Mouse (Mus musculus) naive thymus-derived CD4-positive, alpha-beta T cell, adult 2 months (primary cell): ENCODE measurements at regions not wholly inside any gene's neighbourhood (a gene's known extent, or its start where the extent isn't known, plus 50 kb on each side); places are given as distances from the start of the nearest gene placed in this dataset.
A peak's percentile ranks its signal among the peaks of the same experiment; 100 is the strongest.

Experiments used
- DNase-seq: peaks from one replicate; pipeline ENCODE4 v3.0.0-alpha.2; 2011; ENCODE audit warnings: low read depth

DNA sequence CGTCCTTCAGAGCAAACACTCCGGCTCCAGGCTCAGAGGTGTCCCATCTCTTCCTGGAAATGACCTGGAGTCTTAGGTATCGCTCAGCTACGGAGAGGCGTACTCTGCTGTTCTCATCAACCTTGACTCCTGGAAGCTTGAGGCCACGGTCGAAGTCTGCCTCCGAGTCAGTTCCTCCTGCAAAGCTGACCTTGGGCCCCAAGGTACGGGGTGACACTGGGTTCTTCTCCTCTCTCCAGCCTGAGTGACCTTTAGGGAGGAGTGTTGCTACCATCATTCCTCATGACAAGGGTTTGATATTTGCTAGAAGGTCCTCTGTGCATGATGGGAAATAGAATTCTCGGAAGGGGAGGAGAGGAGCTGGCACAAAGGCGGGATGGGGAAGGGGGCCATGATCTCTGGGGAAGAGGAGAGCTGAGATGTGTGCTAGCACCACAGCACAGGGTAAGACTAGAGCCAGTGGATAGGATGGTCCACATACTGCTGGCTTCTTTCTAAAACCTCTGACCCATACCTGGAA is 469.0 kb downstream of the Rps24 start:
- no peak for DNase-seq

DNA sequence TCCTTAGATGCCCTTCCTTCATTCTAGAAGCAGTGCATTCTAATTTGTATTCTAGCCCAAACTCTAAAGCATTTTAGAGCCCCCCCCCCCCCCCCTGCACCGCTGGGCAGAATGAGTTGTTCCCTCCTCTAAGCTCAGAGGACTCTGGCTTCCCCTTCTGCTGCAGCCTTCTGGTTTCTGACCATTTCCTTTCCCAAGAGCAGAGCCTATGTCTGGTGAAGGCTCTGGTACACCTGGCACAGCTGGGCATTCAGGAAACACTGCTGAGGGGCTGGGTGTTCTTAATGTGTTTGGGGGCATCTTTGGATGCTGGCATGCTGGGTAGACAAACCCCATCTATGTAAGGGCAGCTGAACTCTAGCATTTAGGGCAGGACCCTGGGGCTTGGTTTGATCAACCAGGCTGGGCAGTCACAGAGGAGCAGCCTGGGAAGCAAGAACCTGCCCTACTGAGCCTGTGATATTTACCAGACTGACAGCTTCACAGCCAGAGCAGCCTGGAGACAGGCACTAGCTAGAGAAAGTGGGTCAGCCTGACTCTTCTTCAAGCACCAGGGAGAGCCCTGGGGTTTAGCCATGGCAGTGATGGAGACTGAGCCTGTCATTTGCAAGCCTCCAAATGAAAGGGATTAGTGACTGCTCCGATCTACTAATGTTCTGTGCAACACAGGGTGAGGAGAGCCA is 469.7 kb downstream of the Rps24 start:
- DNase-seq: no peak

GRCm38 (mm10) chr14:24957392-24957791 is 470.5 kb downstream of the Rps24 start:
- DNase-seq: no peak

DNA sequence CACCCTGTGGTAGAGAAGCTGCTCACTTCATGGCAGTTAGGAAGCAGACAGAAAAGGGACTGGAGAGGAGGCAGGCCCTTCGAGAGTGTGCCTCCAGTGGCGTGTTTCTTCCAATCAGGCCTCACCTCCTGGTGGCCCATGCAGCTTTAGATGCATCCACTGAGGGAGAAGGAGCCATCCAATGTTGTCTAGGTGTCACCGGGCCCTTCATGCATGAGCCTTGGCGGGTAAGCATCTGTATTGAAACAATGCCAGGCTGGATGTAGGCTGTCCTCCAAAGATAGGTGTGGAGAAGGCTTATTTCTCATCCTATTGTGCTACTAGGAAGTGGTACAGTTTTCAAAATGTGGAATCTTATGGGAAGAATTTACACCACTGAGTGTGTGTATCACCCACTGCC is 471.9 kb downstream of the Rps24 start:
- no peak for DNase-seq

DNA sequence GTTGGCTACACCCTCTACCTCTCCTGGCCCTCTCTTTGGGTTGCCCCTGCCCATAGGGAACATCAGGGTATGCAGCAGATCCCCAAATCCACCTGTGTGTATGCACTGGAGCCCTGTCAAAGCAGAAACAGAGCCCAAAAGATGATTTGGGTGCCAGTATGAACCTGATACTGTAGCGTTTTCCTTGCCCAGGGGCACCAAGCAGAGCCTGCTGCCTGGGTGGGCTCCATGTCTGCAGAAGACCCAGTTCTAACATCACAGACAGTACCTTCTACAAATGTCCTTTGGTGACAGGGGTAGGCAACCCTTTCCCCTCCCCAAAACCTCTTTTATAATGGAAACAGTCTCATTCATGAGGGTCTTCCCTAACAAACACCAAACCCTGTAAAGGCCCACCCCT is 472.5 kb downstream of the Rps24 start:
- DNase-seq: no peak

- no peak for DNase-seq
Observed at GRCm38 (mm10) chr14:24960082-24960482, 473.2 kb downstream of the Rps24 start.

DNA sequence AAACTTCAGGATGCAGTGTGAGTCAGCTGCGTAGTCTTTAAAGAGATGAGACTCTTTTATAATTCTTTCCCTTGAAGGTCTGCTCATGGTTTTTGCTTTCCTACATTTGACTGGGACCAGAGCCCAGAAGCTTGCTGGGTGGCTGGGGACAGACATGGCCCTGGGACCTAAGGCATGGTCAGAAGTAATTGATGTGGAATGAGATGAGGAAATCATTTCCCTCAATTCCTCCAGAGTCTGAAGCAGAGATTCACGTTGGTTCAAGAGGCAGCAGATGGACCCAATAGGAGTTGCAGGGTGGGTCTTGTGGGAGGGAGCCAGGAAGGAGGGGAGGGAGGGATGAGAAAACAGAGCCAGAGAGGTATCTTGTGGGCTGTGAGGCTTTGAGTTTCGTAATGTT is 473.9 kb downstream of the Rps24 start:
- DNase-seq: no peak

GRCm38 (mm10) chr14:24961721-24962120 is 474.8 kb downstream of the Rps24 start:
- DNase-seq: no peak

- no peak for DNase-seq
Observed at GRCm38 (mm10) chr14:24969584-24969983, 482.7 kb downstream of the Rps24 start.

- DNase-seq: no peak
Observed at GRCm38 (mm10) chr14:24972357-24972756, 485.4 kb downstream of the Rps24 start.

GRCm38 (mm10) chr14:24973039-24973438 is 485.9 kb upstream of the Zmiz1 start:
- no peak for DNase-seq

- DNase-seq: no peak
Observed at GRCm38 (mm10) chr14:24973591-24973990, 485.4 kb upstream of the Zmiz1 start.

DNA sequence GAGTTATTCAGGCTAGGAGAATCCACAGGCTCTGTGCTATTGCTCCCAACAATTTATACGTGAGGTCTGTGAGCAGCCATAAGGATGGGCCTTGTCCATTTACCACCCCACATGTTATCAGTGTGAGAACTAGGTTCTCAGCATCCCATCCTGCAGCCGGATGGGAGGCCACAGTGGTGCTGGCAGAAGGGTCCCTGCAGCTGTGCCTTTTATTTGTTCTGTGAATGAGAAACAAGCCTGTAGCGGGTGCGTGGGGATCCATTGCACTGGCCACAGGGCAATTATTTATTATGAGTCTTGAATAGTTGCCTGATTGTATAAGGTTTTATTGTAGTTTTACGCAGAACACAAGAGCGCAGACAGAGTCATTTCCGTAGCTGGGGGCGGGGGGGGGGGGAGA is 476.5 kb upstream of the Zmiz1 start:
- no peak for DNase-seq

GRCm38 (mm10) chr14:24983279-24983678 is 475.7 kb upstream of the Zmiz1 start:
- DNase-seq: peak; percentile 21

DNA sequence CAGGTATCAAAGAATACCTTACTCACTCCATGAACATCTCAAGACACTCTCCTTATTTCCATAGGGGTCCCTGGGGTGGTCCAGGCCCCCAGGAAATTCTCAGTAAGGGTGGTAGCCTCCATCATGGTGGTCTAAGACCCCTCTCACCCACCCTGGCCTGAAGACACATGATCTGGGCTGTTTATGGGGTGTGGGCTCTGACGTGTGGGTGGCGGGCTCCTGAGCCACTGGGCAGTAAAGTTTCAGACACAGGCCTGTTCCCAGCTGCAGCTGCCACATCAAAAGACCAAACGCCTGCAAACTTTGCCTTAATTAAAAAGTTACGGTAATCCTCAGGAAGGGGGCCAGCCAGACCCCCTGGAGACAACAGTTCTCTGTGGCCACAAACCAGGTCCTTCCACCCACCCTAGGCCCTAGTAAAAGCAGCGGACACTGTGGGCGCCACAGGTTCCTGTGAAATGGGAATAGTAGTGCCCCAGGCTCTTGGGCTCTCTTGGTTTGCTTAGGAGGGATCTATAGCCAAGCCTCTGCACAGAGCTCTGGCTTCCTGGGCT is 473.1 kb upstream of the Zmiz1 start:
- no peak for DNase-seq

- no peak for DNase-seq
Observed at GRCm38 (mm10) chr14:24986404-24986803, 472.6 kb upstream of the Zmiz1 start.

DNA sequence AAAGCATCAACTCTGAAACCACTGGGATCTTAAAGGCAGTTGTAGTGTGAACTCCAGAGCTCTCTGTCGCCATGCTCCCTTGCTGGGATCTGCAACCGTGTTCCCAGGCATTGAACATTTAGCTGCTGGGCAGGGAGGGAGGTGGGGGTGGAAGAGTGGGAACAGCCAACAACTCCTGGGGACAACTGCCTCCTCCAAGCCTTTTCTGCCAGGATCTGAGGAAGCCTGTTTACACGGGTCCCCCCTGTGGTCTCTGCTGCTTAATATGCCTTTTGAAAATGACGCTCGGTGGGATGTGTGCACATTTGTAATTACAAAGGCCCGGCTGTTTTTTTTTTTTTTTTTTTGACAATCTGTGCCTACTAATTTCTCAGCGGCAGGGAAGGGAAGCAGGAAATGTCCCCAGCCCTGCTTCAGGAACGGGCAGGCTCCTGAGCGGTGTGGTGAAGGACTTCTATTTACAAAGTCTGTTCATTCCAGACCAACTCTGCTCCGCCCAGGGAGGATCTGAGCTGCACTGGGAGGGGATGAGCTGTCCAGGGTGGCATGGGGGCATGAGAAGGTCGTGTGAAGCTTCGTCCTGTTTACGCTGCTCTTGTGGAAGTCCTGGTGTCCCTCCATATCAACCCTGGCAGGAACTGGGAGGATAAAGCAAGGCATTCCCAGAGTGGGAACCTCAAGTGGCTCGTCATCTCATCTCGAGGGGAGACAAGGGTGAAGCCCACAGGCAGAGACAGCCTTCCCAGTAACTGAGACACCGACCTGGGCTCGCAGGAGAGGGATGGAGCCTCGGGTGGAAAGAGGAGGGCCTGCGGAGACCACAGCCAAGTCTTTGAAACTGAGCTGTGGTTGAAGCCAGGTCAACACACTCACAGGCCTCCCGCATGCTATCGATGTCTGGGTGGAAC is 465.0 kb upstream of the Zmiz1 start:
- DNase-seq: no peak

DNA sequence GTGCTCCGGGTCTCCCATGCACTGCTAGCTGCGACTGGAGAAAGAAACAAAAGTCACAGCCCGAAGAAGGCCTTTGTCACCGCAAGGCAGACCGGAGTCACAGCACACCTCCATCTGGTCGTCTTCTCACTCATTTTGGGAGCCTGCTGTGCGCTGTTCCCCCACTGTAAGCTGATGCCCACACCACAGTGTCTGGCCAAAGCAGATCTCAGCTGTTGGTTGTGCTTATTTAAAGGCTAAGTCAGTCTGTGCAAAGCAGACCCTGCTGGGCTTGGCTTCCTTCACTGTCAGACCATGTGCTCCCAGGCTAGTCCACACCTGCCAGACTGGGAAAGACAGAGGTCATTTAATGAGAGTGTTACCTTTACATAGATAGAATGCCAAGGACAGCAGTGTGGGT is 463.8 kb upstream of the Zmiz1 start:
- no peak for DNase-seq

DNA sequence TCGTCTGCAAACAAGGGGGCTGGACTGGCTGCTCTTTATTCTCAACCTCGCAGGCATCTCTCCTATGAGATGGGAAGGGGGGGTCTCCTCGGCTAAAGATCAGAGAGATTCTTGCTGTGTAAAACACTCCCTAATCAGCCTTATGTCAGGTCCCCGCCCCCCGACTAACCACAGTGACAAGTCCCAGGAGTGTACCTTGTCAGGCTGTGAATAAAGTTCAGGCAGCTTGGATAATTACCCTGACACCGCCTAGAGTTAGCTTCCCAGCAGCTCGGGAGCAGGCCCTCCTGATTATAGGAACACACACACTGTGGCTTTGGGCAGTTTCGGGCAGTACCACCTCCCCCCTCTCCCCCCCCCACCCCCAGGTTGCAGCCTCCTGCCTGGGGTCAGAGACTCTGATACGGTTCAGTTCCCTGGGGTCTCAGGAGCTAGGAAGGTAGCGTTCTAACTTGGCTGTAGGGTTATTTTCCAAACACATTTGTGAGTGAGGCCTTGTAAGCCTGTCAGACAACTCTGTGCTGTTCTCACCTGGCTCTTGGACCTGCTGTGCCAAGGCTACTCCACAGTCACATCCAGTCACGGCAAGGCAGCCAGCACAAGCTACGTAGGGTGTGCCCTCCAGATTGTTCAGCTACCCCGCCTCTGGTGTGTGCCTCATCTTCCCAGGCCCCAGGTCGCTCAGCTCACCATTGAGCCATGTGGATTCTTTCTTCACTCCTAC is 461.0 kb upstream of the Zmiz1 start:
- no peak for DNase-seq

- no peak for DNase-seq
Observed at GRCm38 (mm10) chr14:24999008-24999572, 459.9 kb upstream of the Zmiz1 start.

DNA sequence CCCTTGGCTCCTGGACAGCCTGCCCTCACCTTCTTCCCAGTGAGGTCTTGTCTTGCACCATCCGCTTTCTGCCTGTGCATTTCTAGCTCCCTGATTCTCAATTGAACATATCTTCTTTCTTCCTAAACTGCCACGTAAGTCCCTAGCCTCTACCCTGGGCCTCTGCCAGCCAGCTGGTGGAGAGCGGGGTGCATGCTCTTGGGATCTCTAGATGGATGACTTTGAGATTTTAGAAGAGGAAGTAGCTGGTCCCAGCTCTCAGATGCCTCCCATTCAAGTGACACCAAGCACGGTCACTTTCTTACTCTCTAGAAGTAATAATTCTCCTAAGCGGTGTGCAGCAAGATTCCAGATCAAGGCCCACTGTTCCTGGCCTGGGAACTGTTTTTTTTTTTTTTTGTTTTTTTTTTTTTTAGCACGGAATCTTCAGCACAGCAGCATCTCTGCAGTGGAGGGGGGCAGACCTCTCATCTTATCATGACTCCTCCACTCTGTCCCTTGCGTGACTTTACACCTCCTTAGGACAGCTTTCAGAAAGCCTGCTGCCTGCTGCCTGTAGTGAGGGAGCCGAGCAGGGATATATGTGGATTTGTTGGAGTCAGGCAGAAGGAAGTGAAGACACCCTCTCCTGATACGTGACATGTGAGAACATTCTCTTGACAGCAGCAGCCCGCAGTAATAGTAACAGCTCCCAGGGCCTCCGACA is 453.6 kb upstream of the Zmiz1 start:
- DNase-seq: no peak
